Mouse (Mus musculus) right cerebral cortex, adult 2 months (tissue): ENCODE data around the gene Gc.

Source experiments
- DNase-seq, 2 experiments: peaks; one replicate each; pipeline ENCODE4 v3.0.0; 2021 to 2022; ENCODE audit warnings: low spot score in 2 of 2

The Gc gene

DNA sequence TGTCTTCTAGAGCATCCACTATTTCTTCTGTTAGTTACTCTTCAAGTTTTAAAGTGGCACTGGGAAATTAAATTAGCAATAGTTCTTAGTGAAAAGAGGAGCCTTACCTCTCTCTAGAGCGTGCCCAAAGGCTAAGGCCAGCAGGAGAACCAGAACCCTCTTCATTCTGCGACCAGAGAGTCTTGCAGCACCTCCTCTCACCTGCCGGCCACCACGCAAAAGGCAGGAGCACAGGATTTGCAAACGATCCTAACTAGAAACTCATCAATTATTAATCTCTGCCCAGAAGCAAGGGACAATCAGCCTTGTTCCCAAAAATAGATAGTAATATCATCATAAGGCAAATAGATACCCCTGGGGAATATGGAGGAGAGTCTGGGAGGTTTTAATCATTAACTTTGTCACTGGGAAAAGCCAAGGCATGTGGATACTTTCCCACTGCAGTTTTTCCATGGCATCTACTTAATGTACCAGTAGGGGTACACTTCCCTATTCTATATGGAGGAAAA, at the start of gene Gc:
Gene Gc, minus strand, starts transcription at position 345 of the 509 bp plus-strand sequence.
- no peak for DNase-seq

DNA sequence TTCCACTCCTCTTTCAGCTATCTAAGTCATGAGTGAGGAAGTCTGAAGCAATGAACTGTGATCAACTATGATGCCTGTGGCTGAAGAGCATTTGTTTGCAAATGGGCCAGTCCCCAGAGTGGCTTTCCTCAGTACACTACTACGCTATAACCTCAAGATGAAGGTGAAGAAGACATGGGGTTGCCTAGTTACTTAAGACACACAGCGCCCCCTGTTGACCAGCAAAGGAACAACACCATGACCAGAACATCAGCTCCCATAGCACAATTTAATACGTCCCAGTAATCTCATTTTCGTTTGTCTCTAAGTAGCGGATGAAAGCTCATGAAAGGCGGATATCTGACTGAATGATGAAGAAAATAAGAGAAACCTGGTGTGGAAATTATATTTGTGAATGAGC, 42.5 kb upstream of the Gc start:
- no peak for DNase-seq

DNA sequence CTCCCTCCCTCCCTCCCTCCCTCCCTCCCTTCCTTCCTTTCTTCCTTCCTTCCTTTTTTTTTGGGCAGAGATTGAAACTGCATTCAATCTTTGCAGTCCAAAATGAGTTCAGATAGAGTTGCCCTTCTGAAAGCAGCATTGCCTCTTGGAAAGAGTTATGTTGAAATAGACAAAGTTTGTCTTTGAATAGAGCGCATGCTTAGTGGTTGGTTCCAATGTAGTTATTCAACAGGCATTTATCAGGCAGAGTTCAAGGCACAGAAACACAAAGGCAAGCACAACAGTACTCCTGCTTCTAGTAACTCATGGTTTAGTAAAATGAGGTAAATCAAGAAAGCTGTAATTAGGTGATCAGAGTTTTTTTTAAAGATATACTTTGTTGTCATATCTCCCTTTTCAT, 34.9 kb upstream of the Gc start:
- no peak for DNase-seq

DNA sequence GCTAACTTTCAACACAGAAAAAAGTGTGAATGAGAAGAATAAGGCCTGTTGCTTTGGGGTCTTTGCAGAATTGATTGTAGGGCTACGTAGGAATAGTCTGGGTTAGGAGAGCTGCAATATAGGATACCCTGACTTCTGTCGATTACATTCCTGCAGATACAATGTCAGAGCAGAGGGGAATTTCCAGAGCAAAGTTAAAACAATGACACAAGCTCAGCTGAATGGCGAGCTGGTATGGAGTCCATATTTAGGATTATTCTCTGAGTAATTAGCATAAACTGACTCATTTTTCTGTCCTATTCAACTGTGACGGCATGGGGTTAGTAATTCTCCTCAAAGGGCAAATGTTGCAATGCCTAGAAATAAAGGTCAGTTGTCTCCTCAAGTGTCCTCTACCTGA, 12.8 kb upstream of the Gc start:
- no peak for DNase-seq

DNA sequence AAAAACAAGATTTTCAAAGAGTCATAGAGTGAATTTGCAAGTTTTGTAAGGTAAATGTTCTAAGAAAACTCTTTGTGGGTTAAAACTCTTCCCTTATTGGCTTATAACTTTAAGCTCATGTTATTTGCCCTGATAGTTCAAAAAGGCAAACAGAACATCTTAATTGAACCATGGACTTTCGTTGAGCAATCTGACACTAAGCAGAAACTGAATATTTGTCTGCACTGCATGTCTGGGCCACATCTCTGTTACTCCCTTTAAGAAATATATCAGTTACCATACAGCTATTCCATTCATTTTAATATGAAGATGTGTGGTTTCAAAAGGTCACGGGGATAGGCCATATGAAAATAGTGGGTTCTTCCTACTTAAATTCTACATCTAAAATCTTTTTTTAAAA, 10.2 kb upstream of the Gc start:
- DNase-seq, result no peak

DNA sequence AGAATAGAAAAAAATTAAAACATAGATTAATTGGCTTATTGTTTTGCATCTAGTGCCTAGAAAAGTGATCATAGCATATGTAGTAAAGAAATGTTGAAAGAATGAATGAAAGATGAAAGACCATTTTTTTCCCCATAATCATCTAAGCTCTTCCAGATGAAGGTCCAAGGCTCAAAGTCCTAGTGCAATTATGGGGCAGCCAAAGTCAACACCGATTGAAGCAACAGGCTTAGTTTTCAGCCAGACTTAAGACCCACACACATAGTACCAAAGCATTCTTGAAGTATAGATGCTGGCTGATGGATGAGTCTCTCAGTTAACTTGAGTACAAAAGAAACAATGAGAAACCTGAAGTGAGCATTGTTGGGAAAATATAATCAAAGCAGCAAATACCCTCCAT, 9.3 kb upstream of the Gc start:
- no peak for DNase-seq

DNA sequence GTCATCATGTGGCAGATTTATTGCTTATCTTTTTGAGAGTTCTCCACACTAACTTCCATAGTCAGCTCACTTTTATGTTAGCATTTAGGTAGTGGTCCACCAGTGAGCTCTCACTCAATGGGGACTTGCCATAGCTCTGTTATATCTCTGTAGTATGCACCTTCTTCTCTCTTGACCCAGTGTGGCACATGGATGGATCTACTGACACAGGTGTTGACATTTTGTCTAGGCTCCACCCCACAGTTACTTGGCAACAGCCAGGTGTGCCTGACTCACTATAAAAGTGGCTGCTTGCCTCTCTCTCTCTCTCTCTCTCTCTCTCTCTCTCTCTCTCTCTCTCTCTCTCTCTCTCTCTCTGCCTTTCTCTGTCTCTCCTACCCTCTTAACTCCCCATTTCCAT, 8.6 kb upstream of the Gc start:
- DNase-seq, result no peak

DNA sequence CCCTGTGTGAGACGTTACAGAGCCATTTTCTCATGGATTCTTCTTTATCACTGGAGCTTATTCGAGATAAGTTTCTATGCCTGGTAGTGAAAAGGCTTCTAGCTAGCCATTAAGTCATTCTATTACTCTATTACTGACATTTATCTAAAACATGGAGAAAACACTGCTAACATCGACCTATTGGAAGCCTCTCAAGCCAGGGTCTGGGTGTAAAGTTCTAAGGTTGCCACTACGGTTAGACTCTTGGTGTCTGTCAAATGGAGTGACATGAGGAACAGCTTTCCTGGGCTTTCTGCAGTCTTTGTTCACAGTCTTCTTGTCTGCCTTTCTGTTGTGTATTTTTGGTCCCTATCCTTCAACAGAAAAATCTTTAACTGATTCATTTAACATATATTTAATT, 4.1 kb upstream of the Gc start:
- no peak for DNase-seq

DNA sequence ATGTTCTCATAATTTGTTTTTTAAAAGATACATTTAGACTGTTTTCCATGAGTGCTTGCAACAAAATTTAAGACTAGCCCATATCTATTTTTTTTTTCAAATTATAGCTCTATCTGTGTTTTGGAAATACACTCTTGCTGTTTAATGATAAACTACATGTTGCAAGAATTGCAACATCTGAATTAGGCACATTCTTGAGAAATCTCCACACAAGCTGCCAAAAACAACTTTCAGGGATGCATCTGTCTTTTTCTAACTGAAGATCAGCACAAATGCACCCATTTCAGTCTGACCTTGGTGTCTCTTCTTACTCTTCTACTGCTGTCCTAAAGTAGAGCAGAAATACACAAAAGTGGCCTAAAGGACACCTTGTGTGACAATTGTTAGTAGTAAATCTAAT, 1.9 kb upstream of the Gc start:
- DNase-seq, result no peak

DNA sequence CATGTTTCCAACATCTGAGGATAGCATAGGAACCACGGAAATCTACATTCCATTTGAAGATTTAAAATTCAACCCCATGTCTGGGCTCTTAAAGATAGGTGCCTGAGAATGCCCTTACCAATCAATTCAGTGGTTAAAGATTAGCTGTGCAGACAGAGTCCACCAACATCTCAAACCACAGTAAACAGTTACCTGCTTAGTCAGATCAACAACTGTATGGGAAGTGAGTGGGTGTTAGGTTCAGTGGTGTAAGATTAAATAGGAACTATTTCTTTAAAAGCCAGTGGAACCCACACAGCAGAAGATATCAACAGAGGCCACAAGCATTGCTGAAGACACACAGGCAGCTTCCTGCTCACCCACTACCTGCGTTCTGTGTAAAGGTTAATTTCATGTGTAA, 1.3 kb upstream of the Gc start:
- DNase-seq, result no peak

DNA sequence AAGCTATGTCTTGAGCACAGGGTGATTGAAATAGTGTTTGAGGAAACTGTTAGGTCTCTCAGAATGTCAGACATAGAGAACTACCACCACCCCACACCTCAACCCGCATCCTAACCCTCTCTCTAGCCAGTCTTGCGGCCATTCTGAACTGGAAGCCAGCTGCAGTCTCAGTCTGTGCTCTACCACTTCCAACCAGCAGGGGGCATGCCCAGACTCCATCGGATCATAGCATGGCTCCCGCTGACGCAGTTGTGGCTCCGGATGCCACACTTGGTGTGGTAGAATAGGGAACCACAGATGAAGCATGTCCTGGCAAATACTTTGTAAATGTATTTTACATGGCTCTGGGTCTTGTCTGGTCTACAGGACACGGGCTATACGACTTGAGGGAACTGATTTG, 2.2 kb downstream of the Gc start:
- DNase-seq, result peak; percentile 3 to 6

DNA sequence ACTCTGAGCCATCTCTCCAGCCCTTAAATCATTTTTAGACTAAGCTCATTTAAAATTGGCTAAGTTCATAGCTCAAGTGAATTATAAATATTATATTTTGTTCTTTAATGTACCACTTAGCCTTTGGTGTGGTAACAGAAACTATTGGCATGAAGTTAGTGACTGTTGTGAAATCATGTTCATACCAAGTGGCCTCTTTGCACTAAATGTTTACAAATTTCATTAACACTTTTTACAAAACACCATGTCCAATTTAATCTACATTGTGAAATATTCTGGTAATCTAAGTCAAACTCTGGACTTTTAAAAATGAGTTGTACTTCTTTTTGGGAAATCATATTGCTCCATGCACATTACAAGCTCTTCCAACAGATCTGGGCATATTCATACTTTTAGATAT, 6.9 kb downstream of the Gc start:
- no peak for DNase-seq

DNA sequence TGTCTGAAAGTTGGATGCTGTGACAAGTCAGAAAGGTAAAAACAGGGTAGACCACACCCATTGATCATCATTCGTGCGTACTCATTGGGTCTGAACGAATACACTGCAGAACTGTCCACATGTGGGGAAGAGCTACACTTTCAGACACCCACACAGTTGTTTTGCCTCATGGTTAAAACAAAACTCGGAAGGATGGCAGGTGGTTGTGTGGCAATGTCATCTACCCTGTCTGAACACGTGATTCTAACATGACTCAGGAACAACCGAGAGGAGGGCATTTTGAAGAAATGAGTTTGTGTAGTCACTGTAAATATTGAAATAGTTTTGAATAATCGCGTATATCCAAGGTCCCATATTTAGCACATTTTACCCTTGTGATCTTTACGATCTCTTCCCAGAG, 8.4 kb downstream of the Gc start:
- DNase-seq, result no peak

DNA sequence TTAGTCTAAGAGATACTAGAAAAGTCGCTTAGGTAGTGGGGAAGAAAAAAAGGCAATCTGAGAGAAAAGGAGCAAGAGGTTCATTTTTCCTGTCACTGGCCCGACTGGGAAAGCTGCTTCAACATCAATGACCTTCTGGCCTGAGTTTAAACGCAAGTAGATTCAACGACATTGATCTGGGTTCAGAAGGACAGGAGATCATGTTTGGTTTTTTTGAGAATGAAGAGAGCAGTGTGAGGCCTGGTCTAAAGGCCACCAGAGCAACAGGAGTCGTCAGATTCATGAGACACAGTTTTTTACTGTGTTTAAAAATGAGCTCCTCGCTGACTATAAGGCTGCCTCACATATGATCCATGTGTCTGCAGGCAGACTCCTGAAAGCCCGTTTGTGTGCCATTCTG, 9.7 kb downstream of the Gc start:
- no peak for DNase-seq

DNA sequence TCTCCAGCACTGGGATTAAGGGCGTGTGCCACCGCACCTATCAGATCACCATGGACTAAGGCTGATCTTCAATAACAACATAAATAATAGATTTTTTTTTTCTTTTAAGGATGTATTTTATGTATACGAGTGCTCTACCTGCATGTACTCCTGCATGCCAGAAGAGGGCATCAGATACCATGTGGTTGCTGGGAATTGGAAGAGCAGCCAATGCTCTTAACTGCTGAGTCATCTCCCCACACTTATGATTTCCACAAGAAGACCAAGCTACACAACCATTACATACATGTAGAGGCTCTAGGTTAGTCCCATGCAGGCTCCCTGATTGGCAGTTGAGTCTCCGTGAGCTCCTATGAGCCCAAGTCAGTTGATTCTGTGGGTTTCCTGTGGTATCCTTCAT, 13.3 kb downstream of the Gc start:
- DNase-seq, result peak in 1 of 2 experiments; percentile 2

DNA sequence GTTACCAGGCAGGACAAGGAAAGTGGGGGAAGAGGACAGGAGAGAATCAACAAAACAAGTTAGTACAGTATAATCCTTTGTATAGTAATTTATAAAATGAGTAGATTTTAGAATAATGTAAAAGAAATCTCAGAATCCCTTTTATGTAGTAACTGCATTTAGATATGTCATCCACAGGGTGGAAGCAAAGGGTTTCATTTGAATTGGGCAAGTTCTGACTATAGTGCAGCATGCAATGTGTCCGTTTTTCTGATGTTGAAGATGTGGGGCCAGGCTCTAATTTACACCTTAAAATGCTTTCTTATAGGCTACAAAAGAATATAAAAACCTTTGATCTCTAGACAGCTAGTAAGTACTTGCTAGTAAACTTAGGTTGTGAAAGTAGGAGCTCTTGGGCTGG, 46.2 kb downstream of the Gc start:
- no peak for DNase-seq

DNA sequence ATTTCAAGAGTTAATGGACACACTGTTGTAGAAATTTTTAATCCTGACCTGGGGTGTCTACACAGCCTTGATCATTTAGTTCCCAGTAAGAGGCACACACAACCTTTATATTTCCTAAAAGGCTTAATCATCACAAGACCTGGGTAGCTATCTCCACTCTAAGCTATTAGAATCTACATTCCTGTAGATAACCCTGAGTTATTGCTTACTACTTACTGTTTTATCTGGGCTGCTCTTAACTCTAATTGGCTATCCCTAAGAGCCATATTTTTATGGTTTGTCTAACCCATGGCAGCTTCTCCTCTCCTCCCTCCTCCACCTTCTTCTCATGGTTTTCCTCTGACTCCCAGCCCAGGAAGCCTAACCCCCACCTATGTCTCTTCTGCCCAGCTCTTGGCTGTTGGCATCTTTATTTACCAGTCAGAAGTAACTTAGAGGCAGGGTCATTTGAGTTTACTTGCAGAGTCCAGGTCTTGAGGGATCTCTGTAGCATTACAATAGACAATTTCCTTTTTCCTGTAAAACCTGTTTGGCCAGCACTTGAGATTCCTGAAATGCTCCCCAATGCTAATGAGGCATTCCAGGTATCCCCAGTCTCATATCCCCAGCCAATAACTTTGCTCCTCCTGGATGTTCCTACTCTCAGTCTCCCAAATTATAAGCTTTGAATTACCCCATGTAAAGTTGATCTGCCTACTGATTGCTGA, 50.2 kb downstream of the Gc start:
- DNase-seq, result no peak

DNA sequence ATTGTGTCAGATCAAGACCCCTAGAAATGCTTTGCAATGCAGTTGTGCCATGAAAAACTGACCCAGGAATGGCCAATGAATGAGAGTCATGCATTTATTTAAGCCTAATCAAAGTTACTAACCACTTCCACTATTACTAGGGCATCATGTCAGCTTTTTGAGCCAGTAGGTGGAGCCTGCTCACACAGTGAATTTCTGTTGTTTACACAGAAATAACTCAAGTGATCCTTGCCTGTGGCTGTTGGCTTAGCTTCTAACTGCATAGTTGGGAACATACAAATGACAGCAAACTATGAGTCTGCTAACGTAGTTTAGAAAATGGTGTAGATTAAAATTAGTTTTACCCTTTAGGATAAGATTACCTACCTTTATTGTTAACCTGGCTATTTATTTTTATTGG, 52.6 kb downstream of the Gc start:
- no peak for DNase-seq

DNA sequence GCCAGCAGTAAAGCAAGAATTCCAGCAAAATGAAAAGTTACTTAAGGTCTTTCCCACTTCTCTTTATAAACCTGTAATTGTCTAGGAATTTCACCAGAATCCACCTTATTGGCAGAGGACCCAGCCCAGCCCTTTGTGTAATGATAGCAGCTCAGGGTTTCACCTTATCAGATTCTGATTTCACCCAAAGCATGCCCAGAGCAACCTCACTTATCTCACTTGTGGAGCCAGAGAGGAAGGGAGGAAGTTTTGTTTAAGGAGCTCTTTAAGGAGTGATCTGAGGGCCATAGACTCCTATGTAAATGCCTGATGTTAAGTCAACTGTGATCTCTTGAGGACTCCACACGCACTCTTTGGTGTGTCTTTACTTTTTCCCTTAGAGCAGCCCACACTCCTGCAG, 67.3 kb downstream of the Gc start:
- DNase-seq, result no peak

DNA sequence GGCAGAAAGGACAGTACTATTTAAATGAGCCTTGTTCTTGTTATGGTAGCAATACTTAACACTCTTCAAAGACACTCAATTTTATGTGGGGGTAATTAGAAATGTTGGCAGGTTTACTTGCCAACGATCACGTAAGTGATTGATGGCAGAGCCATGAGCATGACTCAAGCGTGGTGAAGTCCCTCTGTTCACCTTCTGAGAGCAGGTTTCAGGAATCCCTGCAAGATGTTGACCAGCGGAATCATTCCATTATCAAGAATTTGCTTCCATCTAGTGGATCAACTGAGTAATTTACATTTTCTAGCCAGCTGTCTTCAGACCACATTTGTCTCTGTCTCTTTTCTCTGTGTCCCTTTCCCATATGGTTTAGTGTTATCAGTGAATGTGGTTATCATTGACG, 73.5 kb downstream of the Gc start:
- DNase-seq, result peak in 1 of 2 experiments; percentile 19

DNA sequence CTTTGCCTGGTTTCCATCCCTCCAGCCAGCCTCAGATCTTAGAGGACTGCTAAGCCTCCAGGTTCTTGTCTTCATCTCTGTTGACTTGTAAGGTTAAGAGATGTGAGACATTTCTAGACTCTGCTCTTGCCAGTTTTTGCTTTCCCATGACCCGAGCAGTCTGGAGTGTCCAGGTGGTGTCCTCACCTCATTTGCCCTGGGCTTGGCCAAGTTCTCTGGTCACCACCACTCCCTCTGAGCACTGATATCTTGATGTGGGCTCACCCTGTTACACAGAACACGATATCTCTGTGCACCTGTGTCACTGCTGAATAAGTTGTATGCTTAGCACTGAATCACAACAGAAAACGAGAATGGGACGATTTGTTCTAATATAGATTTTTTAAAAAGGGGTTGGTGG, 76.4 kb downstream of the Gc start:
- no peak for DNase-seq

DNA sequence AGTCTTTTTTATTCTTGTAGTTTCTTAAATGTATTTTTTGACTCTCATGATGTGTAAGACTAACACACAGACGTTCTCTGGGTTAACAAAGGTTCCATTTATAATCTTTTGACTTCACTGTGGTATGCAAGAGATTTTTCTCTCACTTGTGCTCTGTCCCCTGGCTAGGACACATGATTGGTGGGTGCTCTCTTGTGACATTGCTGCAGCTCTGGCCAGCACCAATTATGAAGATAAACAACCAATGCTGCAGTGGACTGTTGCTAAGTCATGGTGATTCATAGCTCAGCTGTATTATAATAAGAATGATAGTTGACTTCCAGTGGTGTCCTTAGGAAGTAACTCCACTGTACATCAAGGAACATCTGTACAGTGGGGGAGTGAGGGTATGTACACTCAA, 87.6 kb downstream of the Gc start:
- DNase-seq, result no peak

DNA sequence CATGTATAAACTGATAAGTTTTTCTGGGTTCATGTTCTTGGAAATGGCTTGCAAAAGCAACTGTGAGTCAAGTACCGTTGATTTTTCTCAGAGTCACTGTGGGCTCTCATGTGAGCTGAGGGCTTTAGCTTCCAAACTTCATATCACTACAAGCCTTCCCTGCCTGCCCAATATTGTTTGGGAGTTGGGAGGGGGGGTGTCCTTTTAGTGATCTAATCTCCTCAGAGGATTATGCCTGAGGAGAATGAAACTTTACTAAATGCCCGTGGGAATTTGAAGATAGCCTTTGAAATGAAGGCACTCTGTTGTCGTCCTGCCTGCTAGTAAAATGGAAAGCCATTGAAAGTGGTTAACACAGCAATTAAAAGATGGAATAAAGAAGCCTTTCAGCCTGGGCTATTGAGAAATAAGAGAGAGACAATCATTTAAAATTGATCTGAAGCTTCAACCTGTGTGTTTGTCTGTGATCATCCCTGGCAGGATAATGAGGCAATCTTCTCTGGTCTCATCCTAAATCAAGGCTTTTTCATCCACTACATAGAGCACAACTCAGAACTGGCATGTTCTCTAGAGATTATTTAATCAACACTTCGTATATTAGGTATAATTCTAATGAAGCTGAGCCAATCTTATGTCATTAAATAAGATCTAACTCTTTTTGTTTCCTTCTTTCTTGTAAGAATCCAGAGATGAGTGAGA, 89.5 kb downstream of the Gc start:
- DNase-seq, result no peak
